Mouse (Mus musculus) bone marrow macrophage, adult 2 months (primary cell): ENCODE measurements at regions not wholly inside any gene's neighbourhood (a gene's known extent, or its start where the extent isn't known, plus 50 kb on each side); places are given as distances from the start of the nearest gene placed in this dataset.

Experiments
- CTCF ChIP-seq: IDR thresholded peaks from 2 replicates; pipeline ENCODE4 v1.5.1; 2012; ENCODE audit warnings: low read depth, mild to moderate bottlenecking, low read length, moderate library complexity
- POLR2A ChIP-seq: IDR thresholded peaks from 2 replicates; pipeline ENCODE4 v1.6.1; 2012; ENCODE audit warnings: mild to moderate bottlenecking, low read depth, low read length, borderline replicate concordance

- TF ChIP-seq POLR2A (no peak), CTCF (no peak)
Observed at GRCm38 (mm10) chr5:119570054-119570453, 100.4 kb upstream of the Tbx3 start.
